Mouse (Mus musculus) myocyte (in vitro differentiated cells): ENCODE measurements around the gene Fcrl5. TPM values are rescaled to one million over a fixed set of nuclear protein-coding genes. Genes with fewer than 3 reads are reported as not detected.

ENCODE experiments used
- H3K27me3 ChIP-seq: one replicate; pipeline ENCODE4 v1.6.1; 2011; ENCODE audit not compliant: control insufficient read depth, insufficient read depth, insufficient read length
- H3K36me3 ChIP-seq: one replicate; pipeline ENCODE4 v1.6.1; 2011; ENCODE audit not compliant: control insufficient read depth, insufficient read depth
- H3K4me2 ChIP-seq: one replicate; pipeline ENCODE4 v1.6.1; 2011; ENCODE audit warnings: low read depth, control low read depth
- H3K4me3 ChIP-seq: one replicate; pipeline ENCODE4 v1.5.1; 2011; ENCODE audit warnings: mild to moderate bottlenecking, control low read depth, moderate library complexity
- H3K79me2 ChIP-seq: one replicate; pipeline ENCODE4 v1.6.1; 2011; ENCODE audit not compliant: control insufficient read depth, insufficient read depth
- H3ac ChIP-seq: one replicate; pipeline ENCODE4 v1.6.1; 2011; ENCODE audit not compliant: control insufficient read depth, insufficient read length
- CEBPB ChIP-seq: IDR thresholded peaks from 2 replicates; pipeline ENCODE4 v1.6.1; 2011; ENCODE audit warnings: mild to moderate bottlenecking, moderate library complexity; ENCODE audit not compliant: poor library complexity, insufficient read depth, severe bottlenecking
- E2F4 ChIP-seq: IDR thresholded peaks from one replicate; pipeline ENCODE4 v1.6.1; 2011; ENCODE audit warnings: mild to moderate bottlenecking, control low read depth, moderate library complexity; ENCODE audit not compliant: insufficient read depth
- MAX ChIP-seq: IDR thresholded peaks from one replicate; pipeline ENCODE4 v1.6.1; 2011; ENCODE audit warnings: low read depth, mild to moderate bottlenecking, control low read depth
- MYOD1 ChIP-seq, 3 experiments: IDR thresholded peaks; one replicate each; pipeline ENCODE4 v1.6.1; 2011; ENCODE audit warnings: control low read depth in 2 of 3, low read depth in 2 of 3, mild to moderate bottlenecking in 2 of 3, moderate library complexity in 1 of 3; ENCODE audit not compliant: insufficient read length in 2 of 3, control insufficient read depth in 1 of 3
- MYOG ChIP-seq, 3 experiments: IDR thresholded peaks; one replicate each; pipeline ENCODE4 v1.6.1; 2011; ENCODE audit warnings: control low read depth in 2 of 3, low read depth in 2 of 3, mild to moderate bottlenecking in 2 of 3; ENCODE audit not compliant: insufficient read length in 2 of 3, control insufficient read depth in 1 of 3, insufficient read depth in 1 of 3
- POLR2A ChIP-seq: IDR thresholded peaks from one replicate; pipeline ENCODE4 v1.6.1; 2011; ENCODE audit warnings: low read depth, mild to moderate bottlenecking, control low read depth, moderate library complexity; ENCODE audit not compliant: insufficient read length
- POLR2AphosphoS2 ChIP-seq: IDR thresholded peaks from one replicate; pipeline ENCODE4 v1.6.1; 2011; ENCODE audit warnings: low read depth, control low read depth; ENCODE audit not compliant: insufficient read length
- REST ChIP-seq: IDR thresholded peaks from one replicate; pipeline ENCODE4 v1.6.1; 2011; ENCODE audit warnings: mild to moderate bottlenecking, control low read depth, moderate library complexity; ENCODE audit not compliant: insufficient read depth, insufficient read length
- SRF ChIP-seq: IDR thresholded peaks from one replicate; pipeline ENCODE4 v1.6.1; 2011; ENCODE audit warnings: low read depth; ENCODE audit not compliant: control insufficient read depth, insufficient read length
- TCF12 ChIP-seq: IDR thresholded peaks from one replicate; pipeline ENCODE4 v1.6.1; 2011; ENCODE audit warnings: mild to moderate bottlenecking, control low read depth; ENCODE audit not compliant: poor library complexity, insufficient read depth, severe bottlenecking
- TCF3 ChIP-seq: IDR thresholded peaks from one replicate; pipeline ENCODE4 v1.6.1; 2011; ENCODE audit warnings: low read depth, control low read depth; ENCODE audit not compliant: insufficient read length
- USF1 ChIP-seq: IDR thresholded peaks from one replicate; pipeline ENCODE4 v1.6.1; 2011; ENCODE audit warnings: low read depth, mild to moderate bottlenecking, control low read depth, moderate library complexity
- polyA plus RNA-seq: library from polyadenylated mRNA; unstranded; fragments of >200 nt; fragmentation: generic; extraction: Trizol; gene quantifications from one replicate; pipeline ENCODE4 v1.2.1, GENCODE M21; 2012; ENCODE audit warnings: missing spikeins

Gene Fcrl5
- polyA plus RNA-seq, 1 experiment, result not detected

GRCm38 (mm10) chr3:87508205-87508901 is 72.8 kb downstream of the Fcrl5 start:
- H3K79me2 ChIP-seq, result no peaks in the 10 kb centered on the region
- no peaks in the 10 kb centered on the region for H3K36me3 ChIP-seq
- H3K27me3 ChIP-seq, result no peaks in the 10 kb centered on the region
- TF ChIP-seq POLR2A (no peak), MAX (no peak), TCF12 (no peak), E2F4 (no peak), CEBPB (no peak), MYOD1 (IDR thresholded peaks at IDR 0.05; ENCODE audit: control insufficient read depth in 1 of 3, insufficient read length in 2 of 3, low read depth in 2 of 3) (no peak), TCF3 (no peak), SRF (no peak), USF1 (no peak), POLR2AphosphoS2 (no peak), MYOG (IDR thresholded peaks at IDR 0.05; ENCODE audit: control insufficient read depth in 1 of 3, insufficient read depth in 1 of 3, insufficient read length in 2 of 3, low read depth in 2 of 3) (no peak), REST (no peak)
- H3K4me2 ChIP-seq, result peak overlapping the region; percentile 24
- H3ac ChIP-seq, result no peak overlapping the region
- H3K4me3 ChIP-seq, result no peak overlapping the region

GRCm38 (mm10) chr3:87509061-87509460 is 73.5 kb downstream of the Fcrl5 start:
- no peak for TF ChIP-seq TCF3
- no peak for TF ChIP-seq CEBPB
- H3K27me3 ChIP-seq, result no peaks in the 10 kb centered on the region
- H3K4me2 ChIP-seq, result no peak overlapping the region
- no peak overlapping the region for H3ac ChIP-seq
- H3K79me2 ChIP-seq, result no peaks in the 10 kb centered on the region
- H3K36me3 ChIP-seq, result no peaks in the 10 kb centered on the region
- no peak overlapping the region for H3K4me3 ChIP-seq

GRCm38 (mm10) chr3:87510832-87511231 is 75.3 kb downstream of the Fcrl5 start:
- TF ChIP-seq MYOG (IDR thresholded peaks at IDR 0.05; ENCODE audit: control insufficient read depth in 1 of 3, insufficient read depth in 1 of 3, insufficient read length in 2 of 3, low read depth in 2 of 3) (no peak), POLR2A (no peak), POLR2AphosphoS2 (no peak), TCF12 (no peak), TCF3 (no peak), MYOD1 (IDR thresholded peaks at IDR 0.05; ENCODE audit: control insufficient read depth in 1 of 3, insufficient read length in 2 of 3, low read depth in 2 of 3) (no peak), USF1 (no peak), E2F4 (no peak), CEBPB (no peak), SRF (no peak), REST (no peak), MAX (no peak)
- Histone ChIP-seq H3K79me2 (no peaks in the 10 kb centered on the region), H3ac (no peak overlapping the region), H3K4me2 (no peak overlapping the region), H3K4me3 (no peak overlapping the region), H3K27me3 (no peaks in the 10 kb centered on the region), H3K36me3 (no peaks in the 10 kb centered on the region)

- TF ChIP-seq POLR2AphosphoS2 (no peak), MYOD1 (IDR thresholded peaks at IDR 0.05; ENCODE audit: control insufficient read depth in 1 of 3, insufficient read length in 2 of 3, low read depth in 2 of 3) (peak in 1 of 3 experiments; percentile 46)
- Histone ChIP-seq H3K79me2 (no peaks in the 10 kb centered on the region), H3K4me2 (peak overlapping the region; percentile 21), H3K27me3 (no peaks in the 10 kb centered on the region), H3ac (no peak overlapping the region), H3K36me3 (no peaks in the 10 kb centered on the region), H3K4me3 (no peak overlapping the region)
These were observed 76.6 kb downstream of the Fcrl5 start for GRCm38 (mm10) chr3:87511971-87512765.

- no peak overlapping the region for H3ac ChIP-seq
- H3K79me2 ChIP-seq, result no peaks in the 10 kb centered on the region
- TF ChIP-seq USF1, result no peak
- TF ChIP-seq TCF3, result no peak
- no peak for TF ChIP-seq SRF
- no peak for TF ChIP-seq TCF12
- TF ChIP-seq E2F4, result no peak
- no peak for TF ChIP-seq POLR2A
- no peak for TF ChIP-seq POLR2AphosphoS2
- TF ChIP-seq MAX, result no peak
- TF ChIP-seq MYOG (IDR thresholded peaks at IDR 0.05; ENCODE audit: control insufficient read depth in 1 of 3, insufficient read depth in 1 of 3, insufficient read length in 2 of 3, low read depth in 2 of 3), result no peak
- TF ChIP-seq MYOD1 (IDR thresholded peaks at IDR 0.05; ENCODE audit: control insufficient read depth in 1 of 3, insufficient read length in 2 of 3, low read depth in 2 of 3), result no peak
- no peak for TF ChIP-seq REST
- no peak for TF ChIP-seq CEBPB
- H3K4me2 ChIP-seq, result peak overlapping the region; percentile 38
- peaks cover 27% of the 10 kb centered on the region for H3K27me3 ChIP-seq
- no peak overlapping the region for H3K4me3 ChIP-seq
- H3K36me3 ChIP-seq, result no peaks in the 10 kb centered on the region
These were observed 80.1 kb downstream of the Fcrl5 start for GRCm38 (mm10) chr3:87515567-87516081.
